Mouse (Mus musculus) forebrain, embryonic 14.5 days (tissue): ENCODE data around the gene Fam234b. TPM values are rescaled to one million over a fixed set of nuclear protein-coding genes. Genes with fewer than 3 reads are reported as not detected.

Experiments
- ATAC-seq: fragments of 200-750 bp; cut with Nextera tagmentation; 2 replicates; pipeline ENCODE4 v1.8.0; 2017; ENCODE audit warnings: mild to moderate bottlenecking, moderate library complexity
- DNase-seq: peaks from one replicate; pipeline ENCODE4 v3.0.0-alpha.2; 2015; ENCODE audit warnings: low spot score
- H3K27ac ChIP-seq: fragments of 300-500 bp; sonication (generic); 2 replicates; pipeline ENCODE4 v1.5.1; 2014; ENCODE audit warnings: low read depth, mild to moderate bottlenecking, control low read depth, low read length, moderate library complexity
- H3K27me3 ChIP-seq: fragments of 300-500 bp; sonication (generic); replicated peaks from 2 replicates; pipeline ENCODE4 v1.6.1; 2014; ENCODE audit warnings: low read length, control low read depth, mixed read lengths; ENCODE audit not compliant: control insufficient read depth, insufficient read depth
- H3K36me3 ChIP-seq: fragments of 300-500 bp; sonication (generic); 2 replicates; pipeline ENCODE4 v1.6.1; 2014; ENCODE audit warnings: low read length, control low read depth; ENCODE audit not compliant: control insufficient read depth, insufficient read depth
- H3K4me1 ChIP-seq: fragments of 300-500 bp; sonication (generic); 2 replicates; pipeline ENCODE4 v1.6.1; 2014; ENCODE audit warnings: antibody characterized with exemption, low read length, control low read depth; ENCODE audit not compliant: control insufficient read depth, insufficient read depth
- H3K4me2 ChIP-seq: fragments of 300-500 bp; sonication (generic); 2 replicates; pipeline ENCODE4 v1.6.1; 2014; ENCODE audit warnings: mild to moderate bottlenecking, control low read depth, low read length
- H3K4me3 ChIP-seq: fragments of 300-500 bp; sonication (generic); 2 replicates; pipeline ENCODE4 v1.5.1; 2014; ENCODE audit warnings: low read depth, low read length, control low read depth
- H3K9ac ChIP-seq: fragments of 300-500 bp; sonication (generic); 2 replicates; pipeline ENCODE4 v1.6.1; 2014; ENCODE audit warnings: mild to moderate bottlenecking, low read length, control low read depth, moderate library complexity
- H3K9me3 ChIP-seq: fragments of 300-500 bp; sonication (generic); replicated peaks from 2 replicates; pipeline ENCODE4 v1.6.1; 2016; ENCODE audit warnings: low read length, control low read depth, mixed read lengths; ENCODE audit not compliant: control insufficient read depth
- WGBS: fragments of 180-500 bp; shearing (Covaris S2); extraction: QIAGEN DNeasy Blood & Tissue Kit; methylation state at CpG from one replicate; pipeline ENCODE4 v1.1.7; 2014; 5-methylcytosine and 5-hydroxymethylcytosine counted together
- polyA plus RNA-seq: library from polyadenylated mRNA; unstranded; fragments of >200 nt; fragmentation: Nextera tagmentation; extraction: Ambion mirVana; gene quantifications from 2 replicates; pipeline ENCODE4 v1.2.1, GENCODE M21; 2014

Fam234b gene
- polyA plus RNA-seq, 1 experiment from 2014 or later = 75.5 TPM

- Histone ChIP-seq H3K36me3 (no peaks in the 10 kb centered on the region), H3K27me3 (no peaks in the 10 kb centered on the region), H3K27ac (no peak overlapping the region), H3K4me3 (no peak overlapping the region), H3K9me3 (no peaks in the 10 kb centered on the region), H3K4me2 (no peak overlapping the region), H3K9ac (no peak overlapping the region), H3K4me1 (peaks cover 14% of the 10 kb centered on the region)
- ATAC-seq = no peak
- 93% methylated on average over 6 of the region's 6 CpGs for WGBS
- DNase-seq = no peak
Observed at GRCm38 (mm10) chr6:135202668-135203067, 4.9 kb downstream of the Fam234b start.

- DNase-seq = no peak
- ATAC-seq = no peak
- H3K27ac ChIP-seq = no peak overlapping the region; the same call in 1 of the 2 replicates
- H3K9ac ChIP-seq = no peak overlapping the region
- H3K9me3 ChIP-seq = no peaks in the 10 kb centered on the region
- H3K27me3 ChIP-seq = no peaks in the 10 kb centered on the region
- peaks cover 12% of the 10 kb centered on the region for H3K4me1 ChIP-seq
- no peaks in the 10 kb centered on the region for H3K36me3 ChIP-seq
- 57% methylated on average over 6 of the region's 6 CpGs for WGBS
- no peak overlapping the region for H3K4me3 ChIP-seq
- no peak overlapping the region for H3K4me2 ChIP-seq
Observed at GRCm38 (mm10) chr6:135203737-135204136, 6.0 kb downstream of the Fam234b start.

DNA sequence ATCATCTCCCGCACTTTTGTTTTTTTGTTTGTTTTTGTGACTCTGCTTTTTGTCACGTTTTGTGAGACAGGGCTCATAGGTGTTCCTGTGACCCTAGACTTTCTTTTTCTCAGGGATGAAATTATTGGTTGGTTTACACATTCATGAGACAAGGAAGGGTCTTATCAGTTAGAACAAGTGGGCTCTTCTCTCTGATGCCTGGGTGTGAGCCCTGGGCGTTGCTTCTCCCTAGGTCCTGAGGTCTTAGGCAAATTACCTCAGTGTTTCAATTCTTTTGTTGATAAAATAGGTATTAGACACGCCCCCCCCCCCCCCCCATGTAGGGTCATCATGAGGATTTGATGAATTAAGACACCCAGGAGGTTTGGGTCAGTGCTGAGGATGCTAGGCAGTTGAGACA lies 7.1 kb downstream of the Fam234b start:
- Histone ChIP-seq H3K27ac (no peak overlapping the region), H3K4me3 (no peak overlapping the region), H3K4me1 (peaks cover 2% of the 10 kb centered on the region), H3K9me3 (no peaks in the 10 kb centered on the region), H3K9ac (no peak overlapping the region), H3K36me3 (0 out of 2 replicates have a peak, but pooled peaks cover 2% of the 10 kb centered on the region), H3K27me3 (no peaks in the 10 kb centered on the region), H3K4me2 (no peak overlapping the region)
- DNase-seq = no peak
- WGBS = 73% methylated on average over 4 of the region's 4 CpGs
- ATAC-seq = no peak

DNA sequence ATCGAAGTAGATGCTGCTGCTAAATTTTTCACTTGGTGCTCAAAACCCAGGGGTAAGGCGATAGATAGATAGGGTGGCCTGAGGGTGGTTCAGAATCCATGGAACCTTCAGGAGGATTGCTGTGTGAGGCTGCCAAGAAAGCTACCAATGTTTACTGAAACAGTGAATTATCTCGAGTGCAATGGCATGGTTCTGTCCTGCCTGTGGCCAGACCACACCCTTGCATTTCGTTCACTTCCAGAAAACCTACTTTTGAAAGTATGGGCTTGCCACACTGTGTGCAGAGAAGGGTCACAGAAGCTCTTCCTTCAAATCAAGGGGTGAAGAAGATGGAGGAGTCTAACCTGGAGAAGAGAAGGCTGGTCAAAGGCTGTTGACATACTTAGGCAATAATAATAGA lies 8.0 kb downstream of the Fam234b start:
- H3K27ac ChIP-seq = no peak overlapping the region
- H3K9ac ChIP-seq = no peak overlapping the region
- 0 out of 2 replicates have a peak, but pooled peaks cover 3% of the 10 kb centered on the region for H3K36me3 ChIP-seq
- no peaks in the 10 kb centered on the region for H3K4me1 ChIP-seq
- DNase-seq (no peak), ATAC-seq (no peak)
- H3K4me2 ChIP-seq = no peak overlapping the region
- no peaks in the 10 kb centered on the region for H3K9me3 ChIP-seq
- H3K4me3 ChIP-seq = no peak overlapping the region
- 87% methylated on average over 4 of the region's 4 CpGs for WGBS
- no peaks in the 10 kb centered on the region for H3K27me3 ChIP-seq

- H3K27ac ChIP-seq = no peak overlapping the region
- ATAC-seq (peak; percentile 60; the same call in 1 of the 2 replicates), DNase-seq (peak; percentile 49)
- H3K9ac ChIP-seq = no peak overlapping the region
- H3K4me1 ChIP-seq = no peaks in the 10 kb centered on the region
- 20% methylated on average over 8 of the region's 8 CpGs for WGBS
- H3K27me3 ChIP-seq = no peaks in the 10 kb centered on the region
- no peak overlapping the region for H3K4me2 ChIP-seq
- H3K9me3 ChIP-seq = no peaks in the 10 kb centered on the region
- 0 out of 2 replicates have a peak, but pooled peaks cover 10% of the 10 kb centered on the region for H3K36me3 ChIP-seq
- no peak overlapping the region for H3K4me3 ChIP-seq
Observed at GRCm38 (mm10) chr6:135206909-135207308, 9.1 kb downstream of the Fam234b start.

- no peak overlapping the region for H3K4me2 ChIP-seq
- H3K4me3 ChIP-seq = no peak overlapping the region
- H3K9ac ChIP-seq = no peak overlapping the region
- no peak for ATAC-seq
- no peak for DNase-seq
- H3K36me3 ChIP-seq = 0 out of 2 replicates have a peak, but pooled peaks cover 14% of the 10 kb centered on the region
- WGBS = 85% methylated on average over 7 of the region's 7 CpGs
- no peak overlapping the region for H3K27ac ChIP-seq
- no peaks in the 10 kb centered on the region for H3K27me3 ChIP-seq
- no peaks in the 10 kb centered on the region for H3K4me1 ChIP-seq
- no peaks in the 10 kb centered on the region for H3K9me3 ChIP-seq
Observed at GRCm38 (mm10) chr6:135211169-135211568, 13.4 kb downstream of the Fam234b start.

GRCm38 (mm10) chr6:135212666-135213065 lies 14.9 kb downstream of the Fam234b start:
- ATAC-seq (no peak), DNase-seq (no peak)
- H3K36me3 ChIP-seq = peaks cover 20% of the 10 kb centered on the region; the same call in 1 of the 2 replicates
- H3K27ac ChIP-seq = no peak overlapping the region
- no peaks in the 10 kb centered on the region for H3K27me3 ChIP-seq
- no peaks in the 10 kb centered on the region for H3K4me1 ChIP-seq
- H3K4me2 ChIP-seq = no peak overlapping the region
- H3K9ac ChIP-seq = no peak overlapping the region
- 54% methylated on average over 2 of the region's 2 CpGs for WGBS
- no peak overlapping the region for H3K4me3 ChIP-seq
- H3K9me3 ChIP-seq = no peaks in the 10 kb centered on the region

DNA sequence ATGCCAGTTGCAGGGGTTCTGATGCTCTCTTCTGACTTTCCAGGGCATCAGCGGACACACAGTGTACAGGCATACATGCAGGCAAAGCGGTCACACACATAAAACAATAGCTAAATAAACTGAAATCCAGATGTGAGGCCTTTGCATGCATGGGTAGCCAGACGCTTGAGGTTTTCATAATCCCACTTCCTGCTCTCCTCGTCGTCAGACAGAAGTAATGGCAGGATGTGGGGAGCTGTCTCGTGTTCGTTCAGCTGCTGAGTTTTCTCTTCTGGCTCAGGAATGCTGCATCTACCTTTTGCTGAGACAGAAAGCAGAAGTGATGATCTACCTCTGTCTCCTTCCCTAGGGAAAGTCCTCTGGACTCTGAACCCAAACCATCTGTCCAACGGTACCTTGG lies 20.6 kb downstream of the Fam234b start:
- Histone ChIP-seq H3K27ac (no peak overlapping the region), H3K9me3 (no peaks in the 10 kb centered on the region), H3K9ac (no peak overlapping the region), H3K4me3 (no peak overlapping the region), H3K36me3 (peaks cover 17% of the 10 kb centered on the region; the same call in 1 of the 2 replicates), H3K4me2 (no peak overlapping the region), H3K27me3 (no peaks in the 10 kb centered on the region), H3K4me1 (no peaks in the 10 kb centered on the region)
- DNase-seq (no peak), ATAC-seq (no peak)
- WGBS = 90% methylated on average over 8 of the region's 8 CpGs

GRCm38 (mm10) chr6:135219916-135220315 lies 22.1 kb downstream of the Fam234b start:
- no peak for DNase-seq
- no peak for ATAC-seq
- Histone ChIP-seq H3K9ac (no peak overlapping the region), H3K4me1 (no peaks in the 10 kb centered on the region), H3K36me3 (peaks cover 13% of the 10 kb centered on the region; the same call in 1 of the 2 replicates), H3K9me3 (no peaks in the 10 kb centered on the region), H3K27ac (no peak overlapping the region), H3K27me3 (no peaks in the 10 kb centered on the region), H3K4me2 (no peak overlapping the region), H3K4me3 (no peak overlapping the region)
- 87% methylated on average over 5 of the region's 5 CpGs for WGBS
